Mouse (Mus musculus): ENCODE results near the gene Rad18. TPM values are rescaled to one million over a fixed set of nuclear protein-coding genes. Genes with fewer than 3 reads are reported as not detected.

Gene Rad18
- polyA plus RNA-seq, 1 experiment from 2014 or later = 14.4 TPM

DNA sequence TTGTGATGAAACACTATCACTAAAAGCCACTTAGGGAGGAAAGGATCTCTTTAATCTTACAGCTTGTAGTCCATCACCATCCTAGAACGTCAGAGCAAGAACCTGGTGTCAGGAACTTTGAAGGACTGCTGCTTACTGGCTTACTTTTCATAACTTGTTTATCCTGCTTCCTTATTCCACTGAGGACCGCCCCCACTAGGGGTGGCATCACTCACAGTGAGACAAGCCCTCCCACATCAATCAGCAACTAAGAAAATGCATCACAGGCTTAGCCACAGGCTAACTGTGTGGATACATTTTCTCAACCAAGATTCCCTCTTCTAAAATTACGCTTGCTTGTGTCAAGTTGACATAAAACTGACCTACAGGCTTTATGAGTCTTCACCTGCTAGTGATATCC lies 121.9 kb downstream of the Rad18 start:
- Histone ChIP-seq H3K27me3 (replicated peaks; ENCODE audit: control insufficient read depth, insufficient read depth, low read length) (no peaks in the 10 kb centered on the region), H3K4me2 (ENCODE audit: low read length) (no peak overlapping the region), H3K27ac (ENCODE audit: low read depth, low read length) (no peak overlapping the region), H3K4me3 (ENCODE audit: low read length) (no peak overlapping the region), H3K36me3 (ENCODE audit: control insufficient read depth, insufficient read depth, low read length) (no peaks in the 10 kb centered on the region), H3K4me1 (ENCODE audit: control insufficient read depth, insufficient read depth, low read depth, low read length) (no peaks in the 10 kb centered on the region), H3K9me3 (ENCODE audit: control insufficient read depth, low read length) (no peaks in the 10 kb centered on the region), H3K9ac (ENCODE audit: low read depth, low read length) (no peak overlapping the region)
- no peak for ATAC-seq
- WGBS = 87% methylated on average over 3 of the region's 3 CpGs

DNA sequence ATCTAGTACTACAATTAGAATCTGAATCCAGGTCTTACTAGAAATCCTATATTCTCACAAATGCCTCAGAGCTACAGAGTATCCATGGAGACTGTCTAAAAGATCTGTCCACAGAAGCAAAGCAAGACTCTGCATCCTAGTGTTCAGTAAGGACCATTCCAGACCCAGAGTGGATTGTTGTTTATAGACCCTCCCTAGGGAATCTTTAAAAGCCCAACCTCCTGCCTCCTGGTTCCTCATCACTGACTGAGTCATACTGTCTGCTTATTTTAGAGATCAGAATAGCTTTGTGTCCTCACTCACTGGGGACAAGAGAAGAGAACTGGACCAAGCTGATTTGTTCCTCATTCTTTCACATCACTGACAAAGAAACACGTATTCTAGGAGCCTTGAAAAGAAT lies 126.1 kb downstream of the Rad18 start:
- Histone ChIP-seq H3K9ac (ENCODE audit: low read depth, low read length) (no peak overlapping the region), H3K9me3 (ENCODE audit: control insufficient read depth, low read length) (no peaks in the 10 kb centered on the region), H3K27ac (ENCODE audit: low read depth, low read length) (no peak overlapping the region), H3K4me3 (ENCODE audit: low read length) (no peak overlapping the region), H3K27me3 (replicated peaks; ENCODE audit: control insufficient read depth, insufficient read depth, low read length) (no peaks in the 10 kb centered on the region), H3K4me1 (ENCODE audit: control insufficient read depth, insufficient read depth, low read depth, low read length) (no peaks in the 10 kb centered on the region), H3K4me2 (ENCODE audit: low read length) (no peak overlapping the region), H3K36me3 (ENCODE audit: control insufficient read depth, insufficient read depth, low read length) (no peaks in the 10 kb centered on the region)
- no peak for ATAC-seq
- WGBS = 45% methylated on average over 1 of the region's 1 CpGs

Other genes with a start within 250 kb of the Rad18 start
- 2.3 TPM in 1 of 2 replicates, not detected in the other for gene Cav3, start 237.2 kb downstream of the Rad18 start, polyA plus RNA-seq (2015; fragmentation: Nextera tagmentation; extraction: Ambion mirVana)
- 2.4 and 2.9 TPM in 2 replicates for gene Oxtr, start 206.7 kb downstream of the Rad18 start, polyA plus RNA-seq (2015; fragmentation: Nextera tagmentation; extraction: Ambion mirVana)

All from hindbrain, embryonic 16.5 days (tissue).